Mouse (Mus musculus): ENCODE results near the gene Gm11733. TPM values are rescaled to one million over a fixed set of nuclear protein-coding genes. Genes with fewer than 3 reads are reported as not detected.
"Not testable (repeated sequence)": the region's sequence is repeated elsewhere in the genome, so short reads cannot be mapped to it uniquely, and the experiment has no call there.

Gene Gm11733
- total RNA-seq (2021), result not detected
- long read RNA-seq, experiment 1, result 0 reads
- long read RNA-seq, experiment 2, result 0 reads

DNA sequence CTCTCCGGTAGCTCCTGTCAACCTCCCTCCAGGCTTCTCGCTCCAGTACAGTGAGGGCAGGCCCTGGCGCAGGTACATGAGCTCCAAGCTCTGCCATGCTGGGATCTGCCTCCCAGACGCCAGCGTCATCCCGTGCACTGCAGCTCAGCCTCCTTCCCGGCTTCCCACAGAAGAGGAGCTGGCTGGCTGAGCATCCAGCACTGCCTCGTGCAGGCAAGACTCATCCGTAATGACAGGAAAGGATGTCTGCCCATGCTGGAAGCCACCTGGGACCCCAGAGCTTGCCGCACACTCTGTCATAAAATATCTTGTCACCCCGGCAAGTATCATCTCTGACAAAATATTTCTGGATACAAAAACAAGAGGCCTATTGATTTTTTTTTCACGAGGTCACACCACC, at the start of gene Gm11733:
Gene Gm11733, plus strand, starts transcription at position 171 of the 400 bp plus-strand sequence.
- DNase-seq, result no peak

- peak; percentile 54 to 59 for DNase-seq
Measured at GRCm38 (mm10) chr11:117436401-117437109, 47.6 kb upstream of the Gm11733 start.

- no peak for DNase-seq
Measured at GRCm38 (mm10) chr11:117437110-117437490, 47.1 kb upstream of the Gm11733 start.

GRCm38 (mm10) chr11:117438363-117438762, 45.8 kb upstream of the Gm11733 start:
- no peak for DNase-seq

DNA sequence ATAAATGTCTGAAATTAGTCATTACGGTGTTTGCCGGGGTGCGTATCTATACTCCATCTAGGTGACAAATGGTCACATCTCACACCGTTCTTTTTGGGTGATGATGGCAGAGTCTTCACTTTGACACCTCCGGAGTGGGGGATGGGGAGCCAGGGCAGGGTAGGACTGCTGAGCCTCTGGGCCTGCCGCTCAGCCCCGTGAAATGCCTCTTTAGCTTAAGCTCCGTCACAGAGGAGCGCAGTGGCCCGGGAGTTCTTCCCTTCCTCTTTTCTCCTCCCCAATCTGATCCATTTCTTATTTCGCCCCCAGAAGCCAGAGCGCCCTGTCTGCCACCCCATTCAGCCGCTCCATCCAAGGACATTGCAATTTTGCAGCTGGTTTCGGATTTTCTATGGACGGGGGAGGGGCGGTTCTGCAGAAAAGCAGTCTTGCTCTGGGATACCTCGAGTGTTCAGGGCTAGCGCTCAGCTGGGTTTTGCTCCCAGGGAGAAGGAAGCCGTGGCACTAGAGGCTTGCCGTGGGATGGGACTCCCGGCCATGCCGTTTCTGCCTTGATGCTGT, 43.2 kb upstream of the Gm11733 start:
- no peak for DNase-seq

GRCm38 (mm10) chr11:117444090-117444489, 40.1 kb upstream of the Gm11733 start:
- DNase-seq, result no peak

- DNase-seq, result peak; percentile 46 to 59
Measured at GRCm38 (mm10) chr11:117445707-117446106, 38.5 kb upstream of the Gm11733 start.

- DNase-seq, result no peak
Measured at GRCm38 (mm10) chr11:117454086-117454485, 30.1 kb upstream of the Gm11733 start.

- no peak for DNase-seq
Measured at GRCm38 (mm10) chr11:117459148-117459547, 25.0 kb upstream of the Gm11733 start.

DNA sequence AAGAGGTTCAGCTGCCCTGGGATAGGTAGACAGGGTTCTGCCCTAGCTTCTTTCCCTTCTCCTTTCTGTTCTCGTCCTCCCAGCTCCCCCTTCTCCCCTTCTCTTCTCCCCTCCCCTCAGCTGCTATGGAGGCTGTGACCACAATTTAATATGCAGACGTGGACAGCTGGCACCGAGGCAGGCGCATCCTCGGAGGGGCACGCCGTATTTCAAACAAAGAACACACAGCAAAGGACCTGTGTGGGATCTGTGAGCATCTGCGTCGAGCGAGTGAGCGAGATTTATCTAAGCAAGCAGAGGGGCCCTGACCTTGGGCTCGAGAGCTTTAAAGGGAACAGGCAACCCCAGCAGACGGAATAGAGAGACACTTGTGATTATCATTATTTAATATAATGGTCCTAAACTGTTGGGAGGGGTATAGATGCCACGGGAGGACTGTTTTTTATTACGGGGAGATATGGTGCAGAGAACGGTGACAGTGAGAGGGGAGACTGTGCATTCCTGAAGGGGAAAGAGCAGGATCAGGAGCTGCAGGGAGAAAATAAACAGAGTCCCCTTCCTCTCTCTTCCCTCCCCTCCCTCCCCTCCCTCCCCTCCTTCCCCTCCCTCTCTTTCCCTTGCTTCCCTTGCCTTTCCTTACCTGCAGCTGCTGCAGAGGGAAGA, 21.8 kb upstream of the Gm11733 start:
- DNase-seq, result no peak

DNA sequence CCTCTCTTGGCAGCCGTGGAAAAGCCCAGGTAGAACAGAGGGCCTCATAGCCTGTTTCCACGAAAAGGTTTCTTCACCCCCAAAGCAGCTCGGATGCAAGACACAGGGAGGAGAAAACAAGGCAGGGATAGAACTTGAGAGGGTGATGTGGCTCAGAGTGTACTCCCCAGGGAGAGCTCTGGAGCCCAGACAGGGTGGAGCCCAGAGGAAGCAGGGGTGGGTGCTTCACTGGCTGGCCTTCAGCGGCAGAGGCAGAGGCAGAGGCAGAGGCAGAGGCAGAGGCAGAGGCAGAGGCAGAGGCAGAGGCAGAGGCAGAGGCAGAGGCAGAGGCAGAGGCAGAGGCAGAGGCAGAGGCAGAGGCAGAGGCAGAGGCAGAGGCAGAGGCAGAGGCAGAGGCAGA, 20.8 kb upstream of the Gm11733 start:
- DNase-seq, result not testable (repeated sequence)

GRCm38 (mm10) chr11:117466292-117466691, 17.9 kb upstream of the Gm11733 start:
- no peak for DNase-seq

- no peak for DNase-seq
Measured at GRCm38 (mm10) chr11:117466911-117467310, 17.3 kb upstream of the Gm11733 start.

- DNase-seq, result no peak
Measured at GRCm38 (mm10) chr11:117468585-117469363, 15.4 kb upstream of the Gm11733 start.

GRCm38 (mm10) chr11:117469724-117470123, 14.4 kb upstream of the Gm11733 start:
- no peak for DNase-seq

DNA sequence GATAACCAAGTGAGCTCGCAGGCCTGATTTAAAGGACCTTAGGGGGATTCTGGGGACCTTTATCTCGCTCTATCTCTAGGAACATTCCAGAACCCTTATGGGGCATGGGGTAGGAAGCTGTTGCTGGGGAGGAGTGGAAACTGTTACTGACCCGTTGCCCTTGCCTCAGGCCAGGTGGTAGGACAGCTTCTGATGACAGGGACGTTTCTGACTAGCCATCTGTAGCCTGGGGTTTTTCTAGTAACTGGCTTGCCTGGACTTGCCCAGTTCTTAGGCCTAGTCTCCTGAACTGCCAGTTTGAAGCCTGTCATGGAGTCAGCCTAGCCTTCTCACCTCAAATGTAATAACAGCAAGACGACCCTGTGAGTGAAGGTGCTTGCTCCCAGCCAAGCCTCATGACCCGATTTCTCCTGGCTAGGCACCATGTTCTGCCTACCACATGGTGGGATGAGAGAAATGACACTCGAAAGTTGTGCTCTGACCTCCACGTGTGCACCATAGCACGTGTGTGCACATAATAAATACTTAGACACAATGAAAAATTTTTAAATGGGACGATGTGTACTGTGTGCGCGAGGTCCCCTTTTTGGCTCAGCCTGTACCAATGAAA, 13.5 kb upstream of the Gm11733 start:
- no peak for DNase-seq

- no peak for DNase-seq
Measured at GRCm38 (mm10) chr11:117471625-117472283, 12.4 kb upstream of the Gm11733 start.

GRCm38 (mm10) chr11:117472885-117473284, 11.3 kb upstream of the Gm11733 start:
- no peak for DNase-seq

DNA sequence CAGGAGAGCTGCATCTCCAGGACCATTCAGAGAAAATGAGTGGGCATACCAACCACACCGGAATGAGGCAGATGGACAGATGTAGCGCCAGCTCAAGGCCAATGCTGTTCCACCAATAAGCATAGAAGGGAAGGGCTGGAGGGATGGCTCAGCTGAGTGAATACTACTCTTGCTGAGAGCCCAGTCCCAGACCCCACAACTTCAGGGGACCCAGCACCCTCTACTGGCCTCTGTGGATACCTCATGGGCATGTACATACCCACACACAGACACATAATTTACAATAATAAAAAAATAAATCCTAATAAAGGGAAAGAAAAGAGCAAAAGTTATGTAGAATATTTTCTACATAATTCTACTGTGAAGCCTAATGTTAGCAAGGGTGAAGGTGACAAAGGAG, 9.0 kb upstream of the Gm11733 start:
- DNase-seq, result no peak

- DNase-seq, result peak; percentile 56 to 71
Measured at GRCm38 (mm10) chr11:117475669-117476068, 8.5 kb upstream of the Gm11733 start.

DNA sequence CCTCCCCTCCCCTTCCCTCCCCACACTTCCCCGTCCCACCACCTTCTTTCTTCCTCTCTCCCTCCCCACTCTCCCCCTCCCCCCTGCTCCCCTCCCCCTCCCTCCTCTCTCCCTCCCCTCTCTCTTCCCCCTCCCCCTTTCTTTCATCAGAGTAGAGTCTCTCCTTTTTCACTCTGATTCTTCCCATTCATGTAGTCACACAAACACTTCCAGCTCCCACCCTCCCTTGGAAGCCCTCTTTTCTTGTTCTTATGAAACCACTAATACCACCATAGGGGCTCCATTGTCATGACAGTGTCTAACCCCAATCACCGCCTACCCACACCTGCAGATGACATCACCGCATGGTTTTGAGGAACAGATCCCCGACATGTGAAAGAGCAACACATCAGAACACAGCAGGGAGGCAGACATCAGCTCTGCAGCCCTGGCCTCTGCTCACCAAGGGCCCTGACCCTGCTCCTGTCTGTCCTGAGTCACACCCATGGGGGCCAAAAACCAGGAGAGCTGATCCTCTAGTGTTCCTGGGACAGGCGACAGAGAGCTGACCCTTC, 7.5 kb upstream of the Gm11733 start:
- DNase-seq, result peak in 1 of 2 experiments; percentile 15

Data from adrenal gland, postnatal 36 days (tissue).